Mouse (Mus musculus) neutrophil, adult 5-6 weeks (primary cell): Measurements from ENCODE around the gene Dcaf12. TPM values are rescaled to one million over a fixed set of nuclear protein-coding genes. Genes with fewer than 3 reads are reported as not detected.

Source experiments
- ATAC-seq: fragments of 151-379, 151-347 bp; 2 replicates; pipeline ENCODE4 v1.8.0; 2017; ENCODE audit warnings: mild to moderate bottlenecking, moderate TSS enrichment; ENCODE audit not compliant: insufficient number of reproducible peaks, poor library complexity, low FRiP score, severe bottlenecking; ENCODE audit errors: extremely low read depth
- total RNA-seq: library from RNA; stranded (forward); fragments of 200-1000 nt; gene quantifications from 2 replicates; pipeline ENCODE4 v1.2.3, GENCODE M21; 2017

The Dcaf12 gene
- total RNA-seq, 1 experiment from 2014 or later: 88.3 TPM

- no peak for ATAC-seq
Observed at GRCm38 (mm10) chr4:41315173-41315572, 484 bp upstream of the Dcaf12 start.

GRCm38 (mm10) chr4:41313722-41314121 is 967 bp downstream of the Dcaf12 start:
- ATAC-seq: no peak

- ATAC-seq: peak; percentile 51
Observed at GRCm38 (mm10) chr4:41310567-41311563, 3.8 kb downstream of the Dcaf12 start.

DNA sequence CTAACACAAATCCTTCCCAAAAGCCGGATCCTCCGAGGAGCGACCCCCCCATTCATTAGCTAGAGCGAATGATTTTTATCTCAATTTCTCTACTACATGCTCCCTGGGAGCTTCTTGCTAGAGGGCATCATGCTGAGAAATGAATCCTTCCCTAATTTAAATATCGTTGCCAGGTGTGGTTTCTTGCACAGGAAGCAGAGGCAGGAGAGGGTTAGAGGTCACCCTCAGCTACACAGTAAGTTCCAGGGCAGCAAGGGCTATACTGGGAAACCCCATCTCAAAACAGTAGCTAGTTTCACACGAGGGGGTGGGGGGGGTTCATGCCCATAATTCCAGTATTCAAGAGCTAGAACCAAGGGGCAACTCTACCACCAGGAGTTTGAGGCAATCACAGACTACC is 7.3 kb downstream of the Dcaf12 start:
- peak; percentile 36; the same call in 1 of the 2 replicates for ATAC-seq

- 0 out of 2 replicates have a peak, but pooled peaks have one; percentile 10 for ATAC-seq
Observed at GRCm38 (mm10) chr4:41304302-41304701, 10.4 kb downstream of the Dcaf12 start.

- ATAC-seq: no peak
Observed at GRCm38 (mm10) chr4:41303671-41304070, 11.0 kb downstream of the Dcaf12 start.

- no peak for ATAC-seq
Observed at GRCm38 (mm10) chr4:41298976-41299375, 15.7 kb downstream of the Dcaf12 start.

DNA sequence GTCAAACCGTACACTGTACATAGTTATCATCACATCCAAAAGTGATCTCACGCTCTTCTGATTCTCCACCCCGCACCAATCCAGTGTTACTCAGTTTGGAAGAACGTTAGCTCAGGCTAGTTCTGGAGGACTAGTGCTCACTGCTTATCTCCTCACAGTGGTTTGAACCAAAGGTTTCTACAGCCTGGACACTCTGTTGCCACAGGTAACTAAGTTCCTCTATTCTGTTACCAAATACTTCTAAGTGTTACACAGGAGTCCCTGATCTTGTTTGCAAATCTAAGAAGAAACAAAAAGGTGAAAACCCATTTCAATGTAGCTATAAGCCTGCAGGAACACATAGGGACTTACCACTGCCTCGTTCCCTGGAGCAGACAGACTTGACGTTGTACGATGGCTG is 18.7 kb downstream of the Dcaf12 start:
- no peak for ATAC-seq

DNA sequence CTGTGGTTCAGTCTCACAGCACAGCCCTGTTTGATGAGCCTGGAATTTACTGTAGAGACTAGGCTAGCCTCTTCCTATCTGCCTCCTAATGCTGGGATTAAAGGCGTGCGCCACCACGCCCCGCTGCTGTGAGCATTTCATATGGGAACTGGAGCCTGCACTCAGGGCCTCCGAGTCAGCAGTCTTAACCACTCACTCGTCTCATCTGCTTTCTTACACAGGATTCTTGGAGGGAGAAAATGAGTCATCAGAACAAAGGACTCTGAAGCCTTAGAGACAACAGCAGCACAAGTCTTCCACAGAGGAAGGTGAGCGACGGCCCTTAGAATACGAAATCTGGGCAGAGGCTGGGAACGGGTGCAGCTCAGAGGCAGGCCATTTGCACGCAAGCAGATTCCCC is 19.2 kb downstream of the Dcaf12 start:
- ATAC-seq: no peak

GRCm38 (mm10) chr4:41293907-41294306 is 20.8 kb downstream of the Dcaf12 start:
- no peak for ATAC-seq

DNA sequence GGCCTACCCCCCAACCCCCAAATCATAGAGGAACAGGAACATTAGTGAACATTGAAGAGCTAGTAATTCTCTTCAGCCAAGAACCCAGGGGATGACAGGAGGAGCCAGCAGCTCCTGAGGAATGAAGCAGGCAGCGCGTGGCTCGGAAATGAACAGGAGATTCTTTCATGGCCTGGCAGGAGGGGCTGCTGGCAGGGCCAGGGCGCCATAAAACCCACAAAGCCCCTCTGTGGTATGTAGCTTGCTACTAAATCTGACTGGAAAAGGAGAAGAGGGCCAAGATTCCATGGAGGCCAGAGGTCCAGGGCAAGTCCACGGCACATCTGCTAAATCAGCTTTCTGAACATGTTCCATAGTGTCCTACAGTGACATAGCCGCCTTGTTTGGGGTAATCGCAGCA is 24.9 kb downstream of the Dcaf12 start:
- no peak for ATAC-seq

DNA sequence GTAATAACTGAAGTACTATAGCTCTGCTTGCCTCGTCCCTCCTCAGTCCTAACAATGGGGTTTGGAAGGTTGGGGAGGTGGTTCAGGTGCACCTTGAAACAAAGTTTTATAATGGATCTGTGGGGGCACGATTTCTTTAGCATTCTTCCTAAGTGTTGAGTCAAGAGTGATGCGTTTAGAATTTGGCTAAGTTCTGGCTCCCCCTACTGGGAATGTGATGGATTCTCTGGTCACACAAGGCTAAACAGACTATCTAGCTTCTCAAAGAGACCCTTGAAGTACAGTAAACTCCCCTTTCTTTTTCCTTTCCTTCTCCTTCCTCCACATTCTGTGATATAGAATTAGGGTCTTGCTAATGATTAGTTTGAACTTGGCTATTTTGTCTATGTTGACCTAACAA is 28.3 kb downstream of the Dcaf12 start:
- peak; percentile 66; the same call in 1 of the 2 replicates for ATAC-seq

DNA sequence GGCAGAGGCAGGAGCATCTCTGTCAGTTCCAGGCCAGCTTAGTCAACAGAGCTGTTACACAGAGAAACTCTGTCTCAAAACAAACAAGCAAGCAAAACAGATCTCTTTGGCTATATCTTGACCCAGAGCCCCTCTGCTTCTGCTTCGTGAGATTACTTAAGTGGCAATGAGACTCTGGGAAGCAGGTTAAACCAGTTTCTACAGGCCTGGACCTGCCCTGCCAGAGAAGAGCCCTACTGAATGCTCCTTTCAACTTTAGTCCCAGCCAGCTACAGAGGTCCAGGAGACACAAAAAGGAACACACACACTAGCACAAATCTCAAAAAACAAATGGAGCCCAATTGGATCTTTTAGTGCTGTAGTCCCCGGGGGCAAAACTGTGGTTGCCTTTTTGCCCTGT is 30.6 kb downstream of the Dcaf12 start:
- no peak for ATAC-seq

GRCm38 (mm10) chr4:41275927-41276326 is 38.8 kb downstream of the Dcaf12 start:
- no peak for ATAC-seq

- peak; percentile 95 for ATAC-seq
Observed at GRCm38 (mm10) chr4:41274980-41275850, 39.5 kb downstream of the Dcaf12 start, which contains the start of gene Ubap2. Gene Ubap2, minus strand, starts transcription at chr4:41275144.

- ATAC-seq: no peak
Observed at GRCm38 (mm10) chr4:41274377-41274979, 40.2 kb downstream of the Dcaf12 start.

DNA sequence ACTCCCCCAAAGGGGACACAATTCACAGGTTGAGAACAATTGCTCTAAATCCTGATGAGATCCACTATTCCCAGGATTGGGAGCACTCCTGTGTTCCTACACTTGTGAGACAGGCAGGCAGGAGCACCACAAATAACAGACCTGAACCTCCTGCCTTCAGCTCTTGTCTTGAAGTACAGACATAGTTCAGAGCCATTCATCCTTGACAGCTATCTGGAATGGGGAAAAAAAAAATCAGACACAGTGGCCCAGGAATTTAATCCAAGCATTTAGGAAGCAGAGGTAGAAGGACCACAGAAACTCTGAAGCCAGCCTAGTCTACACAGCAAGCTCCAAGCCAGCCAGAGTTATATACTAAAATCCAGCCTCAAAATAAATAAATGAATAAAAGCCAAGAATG is 46.6 kb downstream of the Dcaf12 start:
- ATAC-seq: no peak

DNA sequence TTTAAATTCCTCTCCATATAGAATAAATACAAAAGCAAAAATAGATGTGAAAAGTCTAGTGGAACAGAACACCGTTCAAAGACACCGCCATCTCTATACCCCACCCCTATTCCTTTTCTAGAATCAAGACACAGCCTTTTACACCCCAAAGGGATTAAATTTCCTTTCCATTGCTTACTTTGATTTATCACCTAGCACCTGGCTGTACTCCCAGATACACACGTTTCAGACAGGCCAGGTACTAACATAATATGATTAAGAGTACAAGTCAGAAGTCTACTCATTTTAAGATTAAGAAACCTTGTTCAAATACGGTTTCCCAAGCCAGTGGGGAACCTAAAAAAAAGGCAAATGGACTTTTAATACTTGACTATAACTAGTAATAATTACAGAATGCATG is 48.3 kb downstream of the Dcaf12 start:
- ATAC-seq: no peak

- no peak for ATAC-seq
Observed at GRCm38 (mm10) chr4:41260691-41261090, 54.0 kb downstream of the Dcaf12 start.
